Mouse (Mus musculus): ENCODE data around the gene Hadh. TPM values are rescaled to one million over a fixed set of nuclear protein-coding genes. Genes with fewer than 3 reads are reported as not detected.

The Hadh gene
- polyA plus RNA-seq, 1 experiment from 2014 or later, result 142 TPM

GRCm38 (mm10) chr3:131292959-131293358 is 21.1 kb upstream of the Hadh start:
- no peaks in the 10 kb centered on the region for H3K36me3 ChIP-seq (ENCODE audit: control insufficient read depth, insufficient read depth, low read length)
- ATAC-seq (replicated peaks; ENCODE audit: insufficient number of reproducible peaks, low FRiP score, low TSS enrichment), result no peak
- 64% methylated on average over 3 of the region's 3 CpGs for WGBS (ENCODE audit: insufficient replicate concordance)
- H3K4me1 ChIP-seq (ENCODE audit: control insufficient read depth, insufficient read depth, low read length), result peaks cover 9% of the 10 kb centered on the region; the same call in 1 of the 2 replicates
- H3K9ac ChIP-seq (ENCODE audit: low read depth, low read length), result no peak overlapping the region
- H3K4me2 ChIP-seq, result no peak overlapping the region
- H3K27me3 ChIP-seq (ENCODE audit: control insufficient read depth, insufficient read depth, low read length), result no peaks in the 10 kb centered on the region
- no peak overlapping the region for H3K27ac ChIP-seq (ENCODE audit: low read depth, low read length)
- H3K4me3 ChIP-seq (ENCODE audit: low read depth, low read length), result no peak overlapping the region
- H3K9me3 ChIP-seq (replicated peaks; ENCODE audit: control insufficient read depth, low read length), result 0 out of 2 replicates have a peak, but pooled peaks cover 3% of the 10 kb centered on the region

- Histone ChIP-seq H3K27ac (ENCODE audit: low read depth, low read length) (no peak overlapping the region), H3K9me3 (replicated peaks; ENCODE audit: control insufficient read depth, low read length) (0 out of 2 replicates have a peak, but pooled peaks cover 3% of the 10 kb centered on the region), H3K9ac (ENCODE audit: low read depth, low read length) (no peak overlapping the region), H3K4me3 (ENCODE audit: low read depth, low read length) (no peak overlapping the region), H3K4me2 (no peak overlapping the region), H3K27me3 (ENCODE audit: control insufficient read depth, insufficient read depth, low read length) (no peaks in the 10 kb centered on the region), H3K36me3 (ENCODE audit: control insufficient read depth, insufficient read depth, low read length) (no peaks in the 10 kb centered on the region), H3K4me1 (ENCODE audit: control insufficient read depth, insufficient read depth, low read length) (peaks cover 9% of the 10 kb centered on the region; the same call in 1 of the 2 replicates)
- no peak for ATAC-seq (replicated peaks; ENCODE audit: insufficient number of reproducible peaks, low FRiP score, low TSS enrichment)
- 88% methylated on average over 2 of the region's 2 CpGs for WGBS (ENCODE audit: insufficient replicate concordance)
Measured at GRCm38 (mm10) chr3:131292349-131292748, 20.4 kb upstream of the Hadh start.

GRCm38 (mm10) chr3:131291890-131292289 is 20.0 kb upstream of the Hadh start:
- WGBS (ENCODE audit: insufficient replicate concordance), result 84% methylated on average over 4 of the region's 4 CpGs
- no peak overlapping the region for H3K27ac ChIP-seq (ENCODE audit: low read depth, low read length)

GRCm38 (mm10) chr3:131274151-131274550 is 2.2 kb upstream of the Hadh start:
- 83% methylated on average over 4 of the region's 4 CpGs for WGBS (ENCODE audit: insufficient replicate concordance)

More at GRCm38 (mm10) chr3:131291890-131292289, 20.0 kb upstream of the Hadh start:
- Histone ChIP-seq H3K36me3 (ENCODE audit: control insufficient read depth, insufficient read depth, low read length) (no peaks in the 10 kb centered on the region), H3K9me3 (replicated peaks; ENCODE audit: control insufficient read depth, low read length) (0 out of 2 replicates have a peak, but pooled peaks cover 3% of the 10 kb centered on the region), H3K4me1 (ENCODE audit: control insufficient read depth, insufficient read depth, low read length) (peaks cover 9% of the 10 kb centered on the region; the same call in 1 of the 2 replicates), H3K9ac (ENCODE audit: low read depth, low read length) (no peak overlapping the region), H3K4me3 (ENCODE audit: low read depth, low read length) (no peak overlapping the region), H3K4me2 (no peak overlapping the region), H3K27me3 (ENCODE audit: control insufficient read depth, insufficient read depth, low read length) (no peaks in the 10 kb centered on the region)
- ATAC-seq (replicated peaks; ENCODE audit: insufficient number of reproducible peaks, low FRiP score, low TSS enrichment), result no peak

GRCm38 (mm10) chr3:131272374-131273100 is 636 bp upstream of the Hadh start:
- WGBS (ENCODE audit: insufficient replicate concordance), result 43% methylated on average over 10 of the region's 10 CpGs
- H3K4me2 ChIP-seq, result peak overlapping the region; percentile 68
- peak overlapping the region; percentile 85; the same call in 1 of the 2 replicates for H3K27ac ChIP-seq (ENCODE audit: low read depth, low read length)
- peaks cover 9% of the 10 kb centered on the region; the same call in 1 of the 2 replicates for H3K4me1 ChIP-seq (ENCODE audit: control insufficient read depth, insufficient read depth, low read length)
- ATAC-seq (replicated peaks; ENCODE audit: insufficient number of reproducible peaks, low FRiP score, low TSS enrichment), result no peak
- no peaks in the 10 kb centered on the region for H3K9me3 ChIP-seq (replicated peaks; ENCODE audit: control insufficient read depth, low read length)
- H3K4me3 ChIP-seq (ENCODE audit: low read depth, low read length), result peak overlapping the region; percentile 80
- H3K9ac ChIP-seq (ENCODE audit: low read depth, low read length), result peak overlapping the region; percentile 86
- no peaks in the 10 kb centered on the region for H3K27me3 ChIP-seq (ENCODE audit: control insufficient read depth, insufficient read depth, low read length)
- no peaks in the 10 kb centered on the region for H3K36me3 ChIP-seq (ENCODE audit: control insufficient read depth, insufficient read depth, low read length)

More at GRCm38 (mm10) chr3:131274151-131274550, 2.2 kb upstream of the Hadh start:
- no peaks in the 10 kb centered on the region for H3K27me3 ChIP-seq (ENCODE audit: control insufficient read depth, insufficient read depth, low read length)
- no peak overlapping the region for H3K4me2 ChIP-seq
- no peak overlapping the region for H3K27ac ChIP-seq (ENCODE audit: low read depth, low read length)
- H3K9ac ChIP-seq (ENCODE audit: low read depth, low read length), result no peak overlapping the region
- H3K9me3 ChIP-seq (replicated peaks; ENCODE audit: control insufficient read depth, low read length), result no peaks in the 10 kb centered on the region
- no peaks in the 10 kb centered on the region for H3K36me3 ChIP-seq (ENCODE audit: control insufficient read depth, insufficient read depth, low read length)
- H3K4me3 ChIP-seq (ENCODE audit: low read depth, low read length), result no peak overlapping the region
- peaks cover 9% of the 10 kb centered on the region; the same call in 1 of the 2 replicates for H3K4me1 ChIP-seq (ENCODE audit: control insufficient read depth, insufficient read depth, low read length)
- no peak for ATAC-seq (replicated peaks; ENCODE audit: insufficient number of reproducible peaks, low FRiP score, low TSS enrichment)

- H3K9ac ChIP-seq (ENCODE audit: low read depth, low read length), result peak overlapping the region; percentile 86
- ATAC-seq (replicated peaks; ENCODE audit: insufficient number of reproducible peaks, low FRiP score, low TSS enrichment), result peak; percentile 71
- 3% methylated on average over 8 of the region's 8 CpGs for WGBS (ENCODE audit: insufficient replicate concordance)
- H3K4me1 ChIP-seq (ENCODE audit: control insufficient read depth, insufficient read depth, low read length), result peaks cover 15% of the 10 kb centered on the region
- H3K9me3 ChIP-seq (replicated peaks; ENCODE audit: control insufficient read depth, low read length), result no peaks in the 10 kb centered on the region
- peak overlapping the region; percentile 68 for H3K4me2 ChIP-seq
- peak overlapping the region; percentile 80 for H3K4me3 ChIP-seq (ENCODE audit: low read depth, low read length)
- H3K27me3 ChIP-seq (ENCODE audit: control insufficient read depth, insufficient read depth, low read length), result no peaks in the 10 kb centered on the region
- peak overlapping the region; percentile 85 for H3K27ac ChIP-seq (ENCODE audit: low read depth, low read length)
- no peaks in the 10 kb centered on the region for H3K36me3 ChIP-seq (ENCODE audit: control insufficient read depth, insufficient read depth, low read length)
Measured at GRCm38 (mm10) chr3:131271157-131271556, 744 bp downstream of the Hadh start.

- Histone ChIP-seq H3K27me3 (ENCODE audit: control insufficient read depth, insufficient read depth, low read length) (no peaks in the 10 kb centered on the region), H3K36me3 (ENCODE audit: control insufficient read depth, insufficient read depth, low read length) (no peaks in the 10 kb centered on the region; the same call in 1 of the 2 replicates), H3K9ac (ENCODE audit: low read depth, low read length) (no peak overlapping the region), H3K4me3 (ENCODE audit: low read depth, low read length) (no peak overlapping the region), H3K27ac (ENCODE audit: low read depth, low read length) (no peak overlapping the region), H3K4me2 (peak overlapping the region; percentile 68), H3K9me3 (replicated peaks; ENCODE audit: control insufficient read depth, low read length) (no peaks in the 10 kb centered on the region), H3K4me1 (ENCODE audit: control insufficient read depth, insufficient read depth, low read length) (peaks cover 21% of the 10 kb centered on the region)
- ATAC-seq (replicated peaks; ENCODE audit: insufficient number of reproducible peaks, low FRiP score, low TSS enrichment), result no peak
- WGBS (ENCODE audit: insufficient replicate concordance), result 63% methylated on average over 6 of the region's 6 CpGs
Measured at GRCm38 (mm10) chr3:131270381-131270780, 1.5 kb downstream of the Hadh start.

- Histone ChIP-seq H3K27ac (ENCODE audit: low read depth, low read length) (0 out of 2 replicates have a peak overlapping the region, but pooled peaks have one; percentile 3), H3K27me3 (ENCODE audit: control insufficient read depth, insufficient read depth, low read length) (no peaks in the 10 kb centered on the region), H3K4me2 (no peak overlapping the region; the same call in 1 of the 2 replicates), H3K4me3 (ENCODE audit: low read depth, low read length) (no peak overlapping the region), H3K9ac (ENCODE audit: low read depth, low read length) (no peak overlapping the region), H3K36me3 (ENCODE audit: control insufficient read depth, insufficient read depth, low read length) (peaks cover 6% of the 10 kb centered on the region), H3K9me3 (replicated peaks; ENCODE audit: control insufficient read depth, low read length) (no peaks in the 10 kb centered on the region), H3K4me1 (ENCODE audit: control insufficient read depth, insufficient read depth, low read length) (peaks cover 17% of the 10 kb centered on the region)
- 70% methylated on average over 3 of the region's 3 CpGs for WGBS (ENCODE audit: insufficient replicate concordance)
- ATAC-seq (replicated peaks; ENCODE audit: insufficient number of reproducible peaks, low FRiP score, low TSS enrichment), result no peak
Measured at GRCm38 (mm10) chr3:131266366-131267050, 5.4 kb downstream of the Hadh start.

All from heart, embryonic 11.5 days (tissue).